8 mouse cellular contexts compared by ENCODE assay signal in the genomic region with DNA sequence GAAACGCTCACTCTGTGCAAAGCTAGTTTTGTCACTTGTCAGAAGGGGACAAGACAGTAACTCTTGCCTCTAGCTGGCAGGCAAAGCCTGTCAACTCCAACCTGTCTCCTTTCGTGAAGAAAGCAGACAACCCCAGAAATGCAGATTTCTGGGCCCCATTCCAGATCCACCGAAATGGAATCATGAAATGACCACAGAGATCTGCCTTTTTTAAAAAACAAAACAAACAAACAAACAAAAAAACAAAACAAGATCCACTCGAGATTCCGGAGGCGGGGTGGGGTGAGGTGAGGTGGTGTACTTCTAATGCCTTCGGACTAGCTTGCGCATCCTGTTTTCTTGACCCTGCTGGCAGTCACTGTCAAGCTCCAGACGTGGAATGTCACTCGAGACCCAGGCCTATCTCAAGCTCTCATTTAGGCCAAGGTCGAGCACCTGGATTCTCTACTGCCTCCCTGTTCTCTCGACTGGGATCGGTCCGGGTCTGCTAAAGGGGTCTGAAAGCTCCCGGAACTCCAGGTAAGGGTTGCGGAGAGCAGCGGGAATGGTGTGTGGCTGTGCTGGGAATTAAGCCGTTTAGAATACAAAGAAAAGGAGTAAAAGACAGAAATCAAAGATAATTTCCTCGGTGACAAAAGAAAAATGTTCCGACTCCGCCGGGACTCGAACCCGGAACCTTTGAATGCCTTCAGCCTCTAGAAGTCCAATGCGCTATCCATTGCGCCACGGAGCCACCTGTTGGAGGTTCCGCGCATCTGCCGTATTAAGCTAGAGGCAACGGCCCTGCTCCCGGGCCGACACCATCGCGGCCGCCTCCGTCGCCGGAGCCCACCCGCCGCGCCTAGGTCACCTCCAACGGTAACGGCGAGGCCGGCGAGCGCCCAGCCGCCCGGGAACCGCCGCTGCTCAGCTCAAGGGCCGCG. TPM values are rescaled to one million over a fixed set of nuclear protein-coding genes. Genes with fewer than 3 reads are reported as not detected.
A peak's percentile ranks its signal among the peaks of the same experiment; 100 is the strongest.
DNase-seq lines count a peak whose midpoint lies in the region; ATAC-seq and TF ChIP-seq lines count a peak whose summit lies in the region.

No protein-coding gene starts in this region.

- peak; percentile 75 for ATAC-seq in forebrain, embryonic 12.5 days (ENCODE audit: low FRiP score)
- ATAC-seq in heart, postnatal 0 days (ENCODE audit: insufficient read depth, low read depth), result peak; percentile 76
- ATAC-seq in liver, embryonic 15.5 days (ENCODE audit: insufficient read depth), result peak; percentile 82
- peak; percentile 67 for ATAC-seq in neural tube, embryonic 11.5 days (ENCODE audit: insufficient read depth, low FRiP score, low TSS enrichment)
- ATAC-seq in stomach, embryonic 16.5 days (ENCODE audit: insufficient read depth, low FRiP score), result peak; percentile 86

- H3K27ac ChIP-seq in forebrain, embryonic 12.5 days, result peak overlapping the region; percentile 99
- peak overlapping the region; percentile 97 for H3K27ac ChIP-seq in heart, postnatal 0 days (ENCODE audit: low read depth)
- peak overlapping the region; percentile 74 for H3K27ac ChIP-seq in liver, embryonic 15.5 days (replicated peaks)
- peak overlapping the region; percentile 99 for H3K27ac ChIP-seq in neural tube, embryonic 11.5 days (ENCODE audit: low read depth, low read length)
- peak overlapping the region; percentile 93 for H3K27ac ChIP-seq in stomach, embryonic 16.5 days (ENCODE audit: low read length)

- no peak for TF ChIP-seq CTCF in E14TG2a.4 (conservative IDR thresholded peaks at IDR 0.05; ENCODE audit: low read length)
- peak; percentile 32 for TF ChIP-seq CTCF in heart, postnatal 0 days (IDR thresholded peaks at IDR 0.05; ENCODE audit: low read depth)

- peak; percentile 86 for DNase-seq in c-Kit-positive CD71-positive TER-119-positive erythroid progenitor cells, embryonic 14.5 days (ENCODE audit: low spot score)
- DNase-seq in heart, postnatal 0 days (ENCODE audit: low spot score), result peak; percentile 68
- peak; percentile 94 to 96 for DNase-seq in kidney, postnatal 36 days
- peak; percentile 94 for DNase-seq in neural tube, embryonic 11.5 days (ENCODE audit: low spot score)

- peak overlapping the region; percentile 67 for H3K4me2 ChIP-seq in forebrain, embryonic 12.5 days
- peak overlapping the region; percentile 86 for H3K4me2 ChIP-seq in heart, postnatal 0 days (ENCODE audit: low read depth, low read length)
- peak overlapping the region; percentile 99 for H3K4me2 ChIP-seq in liver, embryonic 15.5 days
- H3K4me2 ChIP-seq in neural tube, embryonic 11.5 days (ENCODE audit: low read depth), result peak overlapping the region; percentile 71
- H3K4me2 ChIP-seq in stomach, embryonic 16.5 days (ENCODE audit: low read depth, low read length), result peak overlapping the region; percentile 87

- no peaks in the 10 kb centered on the region for H3K27me3 ChIP-seq in E14TG2a.4 (ENCODE audit: insufficient read depth, low read length)
- no peaks in the 10 kb centered on the region for H3K27me3 ChIP-seq in forebrain, embryonic 12.5 days
- no peaks in the 10 kb centered on the region for H3K27me3 ChIP-seq in heart, postnatal 0 days (ENCODE audit: control insufficient read depth, insufficient read depth, low read length)
- peaks cover 51% of the 10 kb centered on the region for H3K27me3 ChIP-seq in liver, embryonic 15.5 days
- H3K27me3 ChIP-seq in neural tube, embryonic 11.5 days (ENCODE audit: control insufficient read depth, insufficient read depth, low read length), result no peaks in the 10 kb centered on the region
- no peaks in the 10 kb centered on the region for H3K27me3 ChIP-seq in stomach, embryonic 16.5 days (ENCODE audit: control insufficient read depth, insufficient read depth, low read length)

- H3K9me3 ChIP-seq in E14TG2a.4 (ENCODE audit: low read length), result no peaks in the 10 kb centered on the region
- H3K9me3 ChIP-seq in forebrain, embryonic 12.5 days, result no peaks in the 10 kb centered on the region
- H3K9me3 ChIP-seq in heart, postnatal 0 days (replicated peaks; ENCODE audit: control insufficient read depth, low read length), result no peaks in the 10 kb centered on the region
- no peaks in the 10 kb centered on the region for H3K9me3 ChIP-seq in liver, embryonic 15.5 days (replicated peaks)
- H3K9me3 ChIP-seq in neural tube, embryonic 11.5 days (ENCODE audit: control insufficient read depth, low read length), result no peaks in the 10 kb centered on the region
- no peaks in the 10 kb centered on the region for H3K9me3 ChIP-seq in stomach, embryonic 16.5 days (replicated peaks; ENCODE audit: control insufficient read depth, low read length)

- peak overlapping the region; percentile 94 for H3K4me3 ChIP-seq in E14TG2a.4 (replicated peaks; ENCODE audit: low read length)
- H3K4me3 ChIP-seq in forebrain, embryonic 12.5 days (replicated peaks), result peak overlapping the region; percentile 89
- peak overlapping the region; percentile 92 for H3K4me3 ChIP-seq in heart, postnatal 0 days (ENCODE audit: low read depth, low read length)
- H3K4me3 ChIP-seq in liver, embryonic 15.5 days (replicated peaks), result peak overlapping the region; percentile 85
- H3K4me3 ChIP-seq in neural tube, embryonic 11.5 days (ENCODE audit: low read depth, low read length), result peak overlapping the region; percentile 84
- peak overlapping the region; percentile 95 for H3K4me3 ChIP-seq in stomach, embryonic 16.5 days (replicated peaks; ENCODE audit: low read length)

- 6% methylated on average over 54 of the region's 54 CpGs for WGBS in forebrain, embryonic 12.5 days
- 4% methylated on average over 54 of the region's 54 CpGs for WGBS in heart, postnatal 0 days
- WGBS in liver, embryonic 15.5 days (ENCODE audit: insufficient replicate concordance), result 8% methylated on average over 54 of the region's 54 CpGs
- WGBS in neural tube, embryonic 11.5 days, result 9% methylated on average over 50 of the region's 54 CpGs
- WGBS in stomach, embryonic 16.5 days, result 7% methylated on average over 54 of the region's 54 CpGs

- peak overlapping the region; percentile 96 for H3K9ac ChIP-seq in forebrain, embryonic 12.5 days
- peak overlapping the region; percentile 90 for H3K9ac ChIP-seq in heart, postnatal 0 days (replicated peaks; ENCODE audit: low read depth, low read length)
- H3K9ac ChIP-seq in liver, embryonic 15.5 days, result peak overlapping the region; percentile 73
- peak overlapping the region; percentile 95 for H3K9ac ChIP-seq in neural tube, embryonic 11.5 days (ENCODE audit: low read length)
- peak overlapping the region; percentile 92 for H3K9ac ChIP-seq in stomach, embryonic 16.5 days (ENCODE audit: low read length)

- H3K36me3 ChIP-seq in E14TG2a.4 (ENCODE audit: insufficient read depth, low read length), result no peaks in the 10 kb centered on the region
- no peaks in the 10 kb centered on the region for H3K36me3 ChIP-seq in forebrain, embryonic 12.5 days (replicated peaks)
- no peaks in the 10 kb centered on the region for H3K36me3 ChIP-seq in heart, postnatal 0 days (replicated peaks; ENCODE audit: control insufficient read depth, insufficient read depth, low read length)
- H3K36me3 ChIP-seq in liver, embryonic 15.5 days (replicated peaks), result no peaks in the 10 kb centered on the region
- no peaks in the 10 kb centered on the region for H3K36me3 ChIP-seq in neural tube, embryonic 11.5 days (ENCODE audit: control insufficient read depth, insufficient read depth, low read length)
- no peaks in the 10 kb centered on the region for H3K36me3 ChIP-seq in stomach, embryonic 16.5 days (ENCODE audit: control insufficient read depth, insufficient read depth, low read length)

- TF ChIP-seq EP300 in heart, postnatal 0 days (IDR thresholded peaks at IDR 0.05; ENCODE audit: low read depth), result no peak

- peaks cover 55% of the 10 kb centered on the region for H3K4me1 ChIP-seq in E14TG2a.4 (replicated peaks; ENCODE audit: low read depth, low read length)
- H3K4me1 ChIP-seq in forebrain, embryonic 12.5 days, result peaks cover 25% of the 10 kb centered on the region
- peaks cover 7% of the 10 kb centered on the region; the same call in 1 of the 2 replicates for H3K4me1 ChIP-seq in heart, postnatal 0 days (ENCODE audit: control insufficient read depth, insufficient read depth)
- H3K4me1 ChIP-seq in liver, embryonic 15.5 days (replicated peaks), result peaks cover 41% of the 10 kb centered on the region
- H3K4me1 ChIP-seq in neural tube, embryonic 11.5 days (ENCODE audit: control insufficient read depth, insufficient read depth, low read length), result peaks cover 14% of the 10 kb centered on the region
- H3K4me1 ChIP-seq in stomach, embryonic 16.5 days (ENCODE audit: control insufficient read depth, insufficient read depth, low read length), result peaks cover 11% of the 10 kb centered on the region; the same call in 1 of the 2 replicates

RNA-seq across cellular contexts. Expression of a gene that starts 1.4 kb away (rescaled TPM):
- 10.9 and 11.0 TPM in 2 replicates for polyA plus RNA-seq in forebrain, embryonic 12.5 days (2016; fragmentation: Nextera tagmentation; extraction: Ambion mirVana)
- total RNA-seq in heart, postnatal 0 days (2014; rRNA removed; ENCODE audit: low replicate concordance), result 24.5 and 38.6 TPM in 2 replicates
- 2.9 and 3.3 TPM in 2 replicates for polyA plus RNA-seq in heart, postnatal 0 days (2015; fragmentation: Nextera tagmentation; extraction: Ambion mirVana)
- 5.2 and 6.1 TPM in 2 replicates for polyA plus RNA-seq in liver, embryonic 15.5 days (2015; fragmentation: Nextera tagmentation; extraction: Ambion mirVana)
- polyA plus RNA-seq in neural tube, embryonic 11.5 days (2014; fragmentation: Nextera tagmentation; extraction: Ambion mirVana), result 12.4 and 14.9 TPM in 2 replicates
- polyA plus RNA-seq in stomach, embryonic 16.5 days (2015; fragmentation: Nextera tagmentation; extraction: Ambion mirVana), result 11.1 and 13.7 TPM in 2 replicates

RNA-seq across cellular contexts. Expression of a gene that starts 18.4 kb away (rescaled TPM):
- 81.4 and 82.7 TPM in 2 replicates for polyA plus RNA-seq in forebrain, embryonic 12.5 days (2016; fragmentation: Nextera tagmentation; extraction: Ambion mirVana)
- total RNA-seq in heart, postnatal 0 days (2014; rRNA removed; ENCODE audit: low replicate concordance), result 9.3 and 11.2 TPM in 2 replicates
- polyA plus RNA-seq in heart, postnatal 0 days (2015; fragmentation: Nextera tagmentation; extraction: Ambion mirVana), result 31.7 and 33.4 TPM in 2 replicates
- 25.6 and 29.8 TPM in 2 replicates for polyA plus RNA-seq in liver, embryonic 15.5 days (2015; fragmentation: Nextera tagmentation; extraction: Ambion mirVana)
- polyA plus RNA-seq in neural tube, embryonic 11.5 days (2014; fragmentation: Nextera tagmentation; extraction: Ambion mirVana), result 83.2 and 87.4 TPM in 2 replicates
- polyA plus RNA-seq in stomach, embryonic 16.5 days (2015; fragmentation: Nextera tagmentation; extraction: Ambion mirVana), result 57.6 and 61.7 TPM in 2 replicates

RNA-seq across cellular contexts. Expression of a gene that starts 47.2 kb away (rescaled TPM):
- 61.3 and 64.6 TPM in 2 replicates for polyA plus RNA-seq in forebrain, embryonic 12.5 days (2016; fragmentation: Nextera tagmentation; extraction: Ambion mirVana)
- total RNA-seq in heart, postnatal 0 days (2014; rRNA removed; ENCODE audit: low replicate concordance), result 12.8 and 36.1 TPM in 2 replicates
- polyA plus RNA-seq in heart, postnatal 0 days (2015; fragmentation: Nextera tagmentation; extraction: Ambion mirVana), result 47.3 and 51.7 TPM in 2 replicates
- 427 and 441 TPM in 2 replicates for polyA plus RNA-seq in liver, embryonic 15.5 days (2015; fragmentation: Nextera tagmentation; extraction: Ambion mirVana)
- polyA plus RNA-seq in neural tube, embryonic 11.5 days (2014; fragmentation: Nextera tagmentation; extraction: Ambion mirVana), result 52.0 and 55.3 TPM in 2 replicates
- 60.8 and 69.5 TPM in 2 replicates for polyA plus RNA-seq in stomach, embryonic 16.5 days (2015; fragmentation: Nextera tagmentation; extraction: Ambion mirVana)

Comparison
In these comparisons a context has a peak if more than half of its experiments do, and no peak if none do; other contexts are left out.
1. Peak in every context shown above with its lines: DNase-seq, ATAC-seq, H3K4me3 ChIP-seq and H3K27ac ChIP-seq.